ENCODE assay signal across 28 mouse cellular contexts in genomic region chr16:45595494-45595893, GRCm38 (mm10). TPM values are rescaled to one million over a fixed set of nuclear protein-coding genes. Genes with fewer than 3 reads are reported as not detected.
"Had no signal": no experiment of that assay in that cellular context is flagged by ENCODE, and none has a peak within 500 bp of the region (broad histone marks: within the 10 kb centered on the region; RNA-seq: fewer than 3 reads in every experiment).

No protein-coding gene starts in this region.

- H3K4me3 ChIP-seq: heart, adult 2 months; heart, embryonic 13.5 days; heart, embryonic 15.5 days; kidney, embryonic 15.5 days; limb, embryonic 13.5 days; limb, embryonic 15.5 days; liver, embryonic 12.5 days had no signal

- H3K9me3 ChIP-seq: heart, embryonic 13.5 days; heart, embryonic 15.5 days; kidney, embryonic 15.5 days; limb, embryonic 13.5 days; limb, embryonic 15.5 days; liver, embryonic 12.5 days had no signal

- H3K36me3 ChIP-seq: heart, embryonic 13.5 days; heart, embryonic 15.5 days; kidney, embryonic 15.5 days; limb, embryonic 13.5 days; limb, embryonic 15.5 days; liver, embryonic 12.5 days had no signal

- H3K27ac ChIP-seq: heart, adult 2 months; heart, embryonic 13.5 days; heart, embryonic 15.5 days; hindbrain, postnatal 0 days; kidney, embryonic 15.5 days; kidney, postnatal 0 days; limb, embryonic 13.5 days; limb, embryonic 15.5 days; liver, embryonic 12.5 days; liver, embryonic 14.5 days had no signal

- H3K9ac ChIP-seq: heart, embryonic 13.5 days; heart, embryonic 15.5 days; kidney, embryonic 15.5 days; limb, embryonic 13.5 days; limb, embryonic 15.5 days; liver, embryonic 12.5 days; liver, embryonic 14.5 days had no signal

- DNase-seq: gastrocnemius, postnatal 14 days; gastrocnemius, postnatal 36 days; heart, adult 11 months; heart, adult 2 months; heart, postnatal 14 days; heart, postnatal 36 days; kidney, adult 11 months; kidney, adult 2 months; kidney, adult 9 months; kidney, postnatal 14 days; kidney, postnatal 36 days; layer of hippocampus, adult 9-11 months; layer of hippocampus, postnatal 36 days; left cerebral cortex, postnatal 4 days had no signal

- H3K4me2 ChIP-seq: heart, embryonic 11.5 days; heart, embryonic 13.5 days; heart, embryonic 15.5 days; kidney, embryonic 15.5 days; limb, embryonic 13.5 days; limb, embryonic 15.5 days; liver, embryonic 12.5 days had no signal

- H3K27me3 ChIP-seq: heart, embryonic 13.5 days; heart, embryonic 15.5 days; kidney, embryonic 15.5 days; limb, embryonic 13.5 days; limb, embryonic 15.5 days; liver, embryonic 12.5 days had no signal

- H3K4me1 ChIP-seq: heart, embryonic 13.5 days; heart, embryonic 15.5 days; kidney, embryonic 15.5 days; limb, embryonic 15.5 days; liver, embryonic 12.5 days had no signal

- ATAC-seq: hindbrain, postnatal 0 days; intestine, embryonic 16.5 days; liver, embryonic 12.5 days had no signal

RNA-seq across cellular contexts. Expression of gene Gcsam, which starts 14.7 kb away (rescaled TPM):
- polyA plus RNA-seq: frontal cortex, adult 2 months; heart, embryonic 13.5 days; hindbrain, postnatal 0 days had no signal

RNA-seq across cellular contexts. Expression of gene BC016579, which starts 58.4 kb away (rescaled TPM):
- polyA plus RNA-seq: heart, adult 2 months; heart, embryonic 13.5 days; heart, embryonic 15.5 days; heart, postnatal 0 days; hindbrain, postnatal 0 days; liver, adult 2 months had no signal
